Mouse (Mus musculus) intestine, embryonic 15.5 days (tissue): ENCODE measurements around the gene Nup214. TPM values are rescaled to one million over a fixed set of nuclear protein-coding genes. Genes with fewer than 3 reads are reported as not detected.

Source experiments
- ATAC-seq: fragments of 200-750 bp; cut with Nextera tagmentation; 2 replicates; pipeline ENCODE4 v1.8.0; 2017; ENCODE audit warnings: moderate TSS enrichment, moderate library complexity
- H3K27ac ChIP-seq: fragments of 300-500 bp; sonication (generic); 2 replicates; pipeline ENCODE4 v1.5.1; 2015; ENCODE audit warnings: mild to moderate bottlenecking, inconsistent platforms
- H3K27me3 ChIP-seq: fragments of 300-500 bp; sonication (generic); replicated peaks from 2 replicates; pipeline ENCODE4 v1.6.1; 2015; ENCODE audit warnings: inconsistent platforms
- H3K36me3 ChIP-seq: fragments of 300-500 bp; sonication (generic); 2 replicates; pipeline ENCODE4 v1.6.1; 2015; ENCODE audit warnings: inconsistent platforms
- H3K4me1 ChIP-seq: fragments of 300-500 bp; sonication (generic); replicated peaks from 2 replicates; pipeline ENCODE4 v1.6.1; 2015; ENCODE audit warnings: inconsistent platforms
- H3K4me2 ChIP-seq: fragments of 300-500 bp; sonication (generic); replicated peaks from 2 replicates; pipeline ENCODE4 v1.6.1; 2015; ENCODE audit warnings: mild to moderate bottlenecking, inconsistent platforms
- H3K4me3 ChIP-seq: fragments of 300-500 bp; sonication (generic); replicated peaks from 2 replicates; pipeline ENCODE4 v1.5.1; 2015; ENCODE audit warnings: inconsistent platforms
- H3K9ac ChIP-seq: fragments of 300-500 bp; sonication (generic); 2 replicates; pipeline ENCODE4 v1.6.1; 2015; ENCODE audit warnings: inconsistent platforms
- H3K9me3 ChIP-seq: fragments of 300-500 bp; sonication (generic); 2 replicates; pipeline ENCODE4 v1.6.1; 2016; ENCODE audit warnings: inconsistent platforms
- WGBS: fragments of 180-500 bp; shearing (Covaris S2); methylation state at CpG from one replicate; pipeline ENCODE4 v1.1.7; 2015; 5-methylcytosine and 5-hydroxymethylcytosine counted together
- polyA plus RNA-seq: library from polyadenylated mRNA; unstranded; fragments of >200 nt; fragmentation: Nextera tagmentation; extraction: Ambion mirVana; gene quantifications from 2 replicates; pipeline ENCODE4 v1.2.1, GENCODE M21; 2015

Gene Nup214
- polyA plus RNA-seq, result 80.8 and 85.4 TPM in 2 replicates

GRCm38 (mm10) chr2:31974141-31974808 lies at the start of gene Nup214:
Gene Nup214, plus strand, starts transcription at chr2:31974436.
- Histone ChIP-seq H3K9ac (peak within 1 kb of the TSS; percentile 71), H3K27me3 (no peaks in the 10 kb centered on the region), H3K4me3 (peak within 1 kb of the TSS; percentile 63), H3K27ac (peak within 1 kb of the TSS; percentile 51), H3K4me1 (peaks cover 10% of the 10 kb centered on the region), H3K9me3 (no peaks in the 10 kb centered on the region), H3K4me2 (peak within 1 kb of the TSS; percentile 76), H3K36me3 (peaks cover 10% of the 10 kb centered on the region; the same call in 1 of the 2 replicates)
- ATAC-seq, result peak; percentile 100
- WGBS, result under 1% methylated on average over 60 of the region's 60 CpGs

- H3K4me3 ChIP-seq, result no peak overlapping the region
- 22% methylated on average over 9 of the region's 9 CpGs for WGBS
- no peaks in the 10 kb centered on the region for H3K4me1 ChIP-seq
- H3K4me2 ChIP-seq, result no peak overlapping the region
- no peak overlapping the region for H3K9ac ChIP-seq
- no peak overlapping the region for H3K27ac ChIP-seq
- no peaks in the 10 kb centered on the region for H3K36me3 ChIP-seq
- ATAC-seq, result no peak
- H3K27me3 ChIP-seq, result no peaks in the 10 kb centered on the region; the same call in 1 of the 2 replicates
- H3K9me3 ChIP-seq, result no peaks in the 10 kb centered on the region
These were observed 49.4 kb upstream of the Nup214 start for GRCm38 (mm10) chr2:31924811-31925210.

GRCm38 (mm10) chr2:31925936-31926335 lies 48.3 kb upstream of the Nup214 start:
- Histone ChIP-seq H3K4me1 (no peaks in the 10 kb centered on the region), H3K4me3 (no peak overlapping the region), H3K4me2 (no peak overlapping the region), H3K9ac (no peak overlapping the region), H3K27ac (no peak overlapping the region), H3K27me3 (no peaks in the 10 kb centered on the region; the same call in 1 of the 2 replicates), H3K36me3 (no peaks in the 10 kb centered on the region), H3K9me3 (no peaks in the 10 kb centered on the region)
- no peak for ATAC-seq
- 56% methylated on average over 4 of the region's 4 CpGs for WGBS

- Histone ChIP-seq H3K27me3 (no peaks in the 10 kb centered on the region; the same call in 1 of the 2 replicates), H3K9ac (no peak overlapping the region), H3K9me3 (no peaks in the 10 kb centered on the region), H3K36me3 (no peaks in the 10 kb centered on the region), H3K4me2 (no peak overlapping the region), H3K4me1 (no peaks in the 10 kb centered on the region), H3K27ac (no peak overlapping the region), H3K4me3 (no peak overlapping the region)
- no peak for ATAC-seq
- 83% methylated on average over 3 of the region's 3 CpGs for WGBS
These were observed 44.6 kb upstream of the Nup214 start for GRCm38 (mm10) chr2:31929664-31930063.

- Histone ChIP-seq H3K9me3 (no peaks in the 10 kb centered on the region), H3K36me3 (no peaks in the 10 kb centered on the region), H3K27ac (no peak overlapping the region), H3K4me1 (no peaks in the 10 kb centered on the region), H3K9ac (no peak overlapping the region), H3K4me2 (no peak overlapping the region), H3K4me3 (no peak overlapping the region), H3K27me3 (no peaks in the 10 kb centered on the region)
- 59% methylated on average over 4 of the region's 4 CpGs for WGBS
- ATAC-seq, result no peak
These were observed 39.7 kb upstream of the Nup214 start for GRCm38 (mm10) chr2:31934551-31934950.

- H3K9ac ChIP-seq, result no peak overlapping the region
- no peaks in the 10 kb centered on the region for H3K4me1 ChIP-seq
- no peak for ATAC-seq
- H3K9me3 ChIP-seq, result no peaks in the 10 kb centered on the region
- H3K36me3 ChIP-seq, result no peaks in the 10 kb centered on the region
- no peak overlapping the region for H3K4me2 ChIP-seq
- 21% methylated on average over 4 of the region's 4 CpGs for WGBS
- no peak overlapping the region for H3K4me3 ChIP-seq
- H3K27me3 ChIP-seq, result no peaks in the 10 kb centered on the region
- no peak overlapping the region for H3K27ac ChIP-seq
These were observed 39.2 kb upstream of the Nup214 start for GRCm38 (mm10) chr2:31935054-31935453.

- no peaks in the 10 kb centered on the region for H3K4me1 ChIP-seq
- H3K36me3 ChIP-seq, result no peaks in the 10 kb centered on the region
- WGBS, result 62% methylated on average over 1 of the region's 1 CpGs
- H3K27ac ChIP-seq, result no peak overlapping the region
- ATAC-seq, result no peak
- no peak overlapping the region for H3K4me2 ChIP-seq
- no peaks in the 10 kb centered on the region for H3K27me3 ChIP-seq
- no peak overlapping the region for H3K9ac ChIP-seq
- no peak overlapping the region for H3K4me3 ChIP-seq
- no peaks in the 10 kb centered on the region for H3K9me3 ChIP-seq
These were observed 35.9 kb upstream of the Nup214 start for GRCm38 (mm10) chr2:31938298-31938697.

GRCm38 (mm10) chr2:31943011-31943410 lies 31.2 kb upstream of the Nup214 start:
- H3K36me3 ChIP-seq, result no peaks in the 10 kb centered on the region
- no peaks in the 10 kb centered on the region for H3K9me3 ChIP-seq
- no peak for ATAC-seq
- H3K4me2 ChIP-seq, result no peak overlapping the region
- WGBS, result 59% methylated on average over 4 of the region's 4 CpGs
- H3K4me1 ChIP-seq, result no peaks in the 10 kb centered on the region
- H3K9ac ChIP-seq, result no peak overlapping the region
- no peak overlapping the region for H3K27ac ChIP-seq
- H3K4me3 ChIP-seq, result no peak overlapping the region
- H3K27me3 ChIP-seq, result no peaks in the 10 kb centered on the region

- no peak for ATAC-seq
- 64% methylated on average over 2 of the region's 2 CpGs for WGBS
- H3K27me3 ChIP-seq, result no peaks in the 10 kb centered on the region
- H3K27ac ChIP-seq, result no peak overlapping the region
- H3K4me2 ChIP-seq, result no peak overlapping the region
- no peak overlapping the region for H3K9ac ChIP-seq
- no peaks in the 10 kb centered on the region for H3K36me3 ChIP-seq
- peaks cover 2% of the 10 kb centered on the region for H3K4me1 ChIP-seq
- no peaks in the 10 kb centered on the region for H3K9me3 ChIP-seq
- H3K4me3 ChIP-seq, result no peak overlapping the region
These were observed 28.7 kb upstream of the Nup214 start for GRCm38 (mm10) chr2:31945580-31945979.

- no peak overlapping the region for H3K4me3 ChIP-seq
- no peak overlapping the region for H3K9ac ChIP-seq
- H3K9me3 ChIP-seq, result no peaks in the 10 kb centered on the region
- peaks cover 8% of the 10 kb centered on the region for H3K4me1 ChIP-seq
- no peak overlapping the region for H3K4me2 ChIP-seq
- no peaks in the 10 kb centered on the region for H3K36me3 ChIP-seq
- H3K27me3 ChIP-seq, result no peaks in the 10 kb centered on the region
- H3K27ac ChIP-seq, result no peak overlapping the region
- 54% methylated on average over 6 of the region's 6 CpGs for WGBS
- ATAC-seq, result peak; percentile 79
These were observed 25.8 kb upstream of the Nup214 start for GRCm38 (mm10) chr2:31948392-31948791.

- H3K36me3 ChIP-seq, result no peaks in the 10 kb centered on the region
- no peak overlapping the region for H3K4me3 ChIP-seq
- H3K4me1 ChIP-seq, result peaks cover 8% of the 10 kb centered on the region
- no peaks in the 10 kb centered on the region for H3K27me3 ChIP-seq
- no peaks in the 10 kb centered on the region for H3K9me3 ChIP-seq
- no peak overlapping the region for H3K4me2 ChIP-seq
- 55% methylated on average over 6 of the region's 6 CpGs for WGBS
- no peak overlapping the region for H3K27ac ChIP-seq
- ATAC-seq, result no peak
- H3K9ac ChIP-seq, result no peak overlapping the region
These were observed 25.4 kb upstream of the Nup214 start for GRCm38 (mm10) chr2:31948801-31949200.

GRCm38 (mm10) chr2:31950058-31950871 lies 24.0 kb upstream of the Nup214 start, which contains the start of gene Aif1l:
Gene Aif1l, plus strand, starts transcription at chr2:31950139.
- H3K4me1 ChIP-seq, result peaks cover 8% of the 10 kb centered on the region
- H3K9ac ChIP-seq, result peak within 1 kb of the TSS; percentile 39
- no peaks in the 10 kb centered on the region for H3K27me3 ChIP-seq
- ATAC-seq, result peak; percentile 65
- WGBS, result 1% methylated on average over 66 of the region's 66 CpGs
- H3K4me3 ChIP-seq, result peak within 1 kb of the TSS; percentile 49
- no peaks in the 10 kb centered on the region for H3K9me3 ChIP-seq
- H3K4me2 ChIP-seq, result peak within 1 kb of the TSS; percentile 91
- no peaks in the 10 kb centered on the region for H3K36me3 ChIP-seq
- no peak within 1 kb of the TSS for H3K27ac ChIP-seq
